Mouse (Mus musculus): ENCODE results near the gene Gipc2.

- TF ChIP-seq POLR2A (IDR thresholded peaks at IDR 0.05; ENCODE audit: low read depth, low read length) (no peak), CTCF (IDR thresholded peaks at IDR 0.05; ENCODE audit: extremely low read depth, insufficient read depth, insufficient read length, insufficient replicate concordance) (no peak)
Observed at GRCm38 (mm10) chr3:152076088-152076487, 89.9 kb downstream of the Gipc2 start.

Data from spleen, adult 2 months (tissue).